Mouse (Mus musculus) forebrain, embryonic 14.5 days (tissue): ENCODE results near the gene BC107364. TPM values are rescaled to one million over a fixed set of nuclear protein-coding genes. Genes with fewer than 3 reads are reported as not detected.
A peak's percentile ranks its signal among the peaks of the same experiment; 100 is the strongest.
"Not testable (repeated sequence)": the region's sequence is repeated elsewhere in the genome, so short reads cannot be mapped to it uniquely, and the experiment has no call there.

Experiments
- ATAC-seq: fragments of 200-750 bp; cut with Nextera tagmentation; 2 replicates; pipeline ENCODE4 v1.8.0; 2017; ENCODE audit warnings: mild to moderate bottlenecking, moderate library complexity
- DNase-seq: peaks from one replicate; pipeline ENCODE4 v3.0.0-alpha.2; 2015; ENCODE audit warnings: low spot score
- H3K27ac ChIP-seq: fragments of 300-500 bp; sonication (generic); 2 replicates; pipeline ENCODE4 v1.5.1; 2014; ENCODE audit warnings: low read depth, mild to moderate bottlenecking, control low read depth, low read length, moderate library complexity
- H3K27me3 ChIP-seq: fragments of 300-500 bp; sonication (generic); replicated peaks from 2 replicates; pipeline ENCODE4 v1.6.1; 2014; ENCODE audit warnings: low read length, control low read depth, mixed read lengths; ENCODE audit not compliant: control insufficient read depth, insufficient read depth
- H3K36me3 ChIP-seq: fragments of 300-500 bp; sonication (generic); 2 replicates; pipeline ENCODE4 v1.6.1; 2014; ENCODE audit warnings: low read length, control low read depth; ENCODE audit not compliant: control insufficient read depth, insufficient read depth
- H3K4me1 ChIP-seq: fragments of 300-500 bp; sonication (generic); 2 replicates; pipeline ENCODE4 v1.6.1; 2014; ENCODE audit warnings: antibody characterized with exemption, low read length, control low read depth; ENCODE audit not compliant: control insufficient read depth, insufficient read depth
- H3K4me2 ChIP-seq: fragments of 300-500 bp; sonication (generic); 2 replicates; pipeline ENCODE4 v1.6.1; 2014; ENCODE audit warnings: mild to moderate bottlenecking, control low read depth, low read length
- H3K4me3 ChIP-seq: fragments of 300-500 bp; sonication (generic); 2 replicates; pipeline ENCODE4 v1.5.1; 2014; ENCODE audit warnings: low read depth, low read length, control low read depth
- H3K9ac ChIP-seq: fragments of 300-500 bp; sonication (generic); 2 replicates; pipeline ENCODE4 v1.6.1; 2014; ENCODE audit warnings: mild to moderate bottlenecking, low read length, control low read depth, moderate library complexity
- H3K9me3 ChIP-seq: fragments of 300-500 bp; sonication (generic); replicated peaks from 2 replicates; pipeline ENCODE4 v1.6.1; 2016; ENCODE audit warnings: low read length, control low read depth, mixed read lengths; ENCODE audit not compliant: control insufficient read depth
- WGBS: fragments of 180-500 bp; shearing (Covaris S2); extraction: QIAGEN DNeasy Blood & Tissue Kit; methylation state at CpG from one replicate; pipeline ENCODE4 v1.1.7; 2014; 5-methylcytosine and 5-hydroxymethylcytosine counted together
- polyA plus RNA-seq: library from polyadenylated mRNA; unstranded; fragments of >200 nt; fragmentation: Nextera tagmentation; extraction: Ambion mirVana; gene quantifications from 2 replicates; pipeline ENCODE4 v1.2.1, GENCODE M21; 2014

Gene BC107364
- not detected in 2 replicates for polyA plus RNA-seq

DNA sequence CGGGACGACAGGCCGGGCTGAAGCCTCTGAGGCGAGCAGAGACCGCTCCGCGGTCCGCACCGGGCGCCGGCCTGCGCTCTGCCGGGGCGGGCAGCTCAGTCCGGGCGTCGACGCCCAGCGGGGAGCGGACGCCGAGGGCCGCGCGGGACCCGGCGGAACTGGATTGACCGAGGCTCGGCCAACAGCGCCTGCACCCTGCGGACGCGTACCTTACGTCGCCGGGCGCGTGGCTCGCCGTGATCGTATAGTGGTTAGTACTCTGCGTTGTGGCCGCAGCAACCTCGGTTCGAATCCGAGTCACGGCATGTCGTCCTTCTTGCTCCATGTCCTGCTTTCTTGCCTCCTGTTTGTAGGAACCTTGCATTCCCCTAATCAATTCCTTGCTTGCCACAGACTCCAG lies at the start of gene BC107364:
TSS of gene BC107364 (minus strand) at position 45 of the 400 bp plus-strand sequence.
- H3K9me3 ChIP-seq, H3K27ac ChIP-seq, H3K36me3 ChIP-seq, H3K4me3 ChIP-seq, H3K4me2 ChIP-seq, H3K27me3 ChIP-seq, H3K4me1 ChIP-seq, DNase-seq, H3K9ac ChIP-seq: not testable (repeated sequence)
- peak; percentile 33; the same call in 1 of the 2 replicates for ATAC-seq
- WGBS, result no CpG with 5 or more reads among the region's 48 CpGs

DNA sequence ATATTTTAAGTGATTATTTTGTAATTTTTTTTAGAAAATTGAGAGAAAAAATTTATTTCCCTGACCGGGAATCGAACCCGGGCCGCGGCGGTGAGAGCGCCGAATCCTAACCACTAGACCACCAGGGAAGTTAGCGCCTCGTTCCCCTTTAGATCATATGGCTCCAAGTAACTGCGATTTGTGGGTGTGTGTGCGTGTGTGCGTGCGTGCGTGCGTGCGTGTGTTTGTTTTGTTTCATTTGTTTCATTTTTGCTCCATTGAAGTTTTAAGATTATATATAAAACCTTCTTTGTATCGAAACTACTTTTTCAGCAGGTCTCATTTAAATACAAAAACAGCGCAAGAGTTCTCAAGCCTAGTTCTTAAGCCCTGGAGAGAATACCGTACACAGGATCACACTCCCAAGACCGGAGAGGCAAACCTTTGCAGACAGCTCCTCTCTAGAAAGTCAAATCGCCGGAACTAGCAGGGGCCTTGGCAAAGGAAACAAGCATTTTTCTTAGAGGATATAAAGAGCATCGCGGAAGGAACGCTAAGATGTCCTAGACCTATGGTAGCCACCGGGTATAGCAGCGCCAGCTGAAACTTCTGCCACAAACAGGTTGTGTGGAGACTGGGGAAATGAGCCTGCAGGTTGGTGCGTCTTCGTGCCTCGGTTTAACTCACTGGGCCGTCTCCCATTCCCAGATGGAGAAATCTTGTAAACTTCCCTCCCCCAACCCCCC lies 49.4 kb upstream of the BC107364 start:
- peak; percentile 78 for ATAC-seq
- H3K27ac ChIP-seq, result no peak overlapping the region; the same call in 1 of the 2 replicates
- peak; percentile 94 for DNase-seq
- peak overlapping the region; percentile 61 for H3K4me3 ChIP-seq
- peak overlapping the region; percentile 80 for H3K4me2 ChIP-seq
- H3K36me3 ChIP-seq, result no peaks in the 10 kb centered on the region
- H3K27me3 ChIP-seq, result no peaks in the 10 kb centered on the region
- no peaks in the 10 kb centered on the region for H3K4me1 ChIP-seq
- H3K9ac ChIP-seq, result peak overlapping the region; percentile 55
- WGBS, result under 1% methylated on average over 32 of the region's 32 CpGs
- H3K9me3 ChIP-seq, result no peaks in the 10 kb centered on the region

DNA sequence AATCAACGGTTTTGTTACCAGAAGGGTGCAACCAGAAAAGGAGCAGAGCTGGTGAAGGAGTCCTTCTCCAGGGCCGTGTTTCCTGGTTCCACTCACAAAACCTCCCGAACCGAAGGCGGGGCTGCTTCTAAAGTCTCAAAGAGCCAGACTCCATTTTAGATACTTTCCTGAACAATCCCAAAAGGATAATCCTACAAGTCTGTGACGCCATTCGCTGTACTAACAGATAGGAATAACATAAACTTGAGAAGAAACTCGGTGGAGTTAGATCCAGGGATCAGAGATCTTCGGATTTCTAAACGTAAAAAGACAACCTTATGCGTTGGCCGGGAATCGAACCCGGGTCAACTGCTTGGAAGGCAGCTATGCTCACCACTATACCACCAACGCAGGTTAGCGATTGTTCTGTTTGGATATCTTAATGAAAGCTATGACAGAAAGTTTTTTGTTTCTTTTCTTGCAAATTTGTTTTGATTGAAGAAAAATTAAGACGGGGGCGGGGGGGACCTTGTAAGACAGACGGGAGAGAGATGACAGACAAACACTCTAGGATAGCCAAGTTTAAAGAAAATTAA lies 48.7 kb upstream of the BC107364 start:
- H3K4me1 ChIP-seq, result no peaks in the 10 kb centered on the region

DNA sequence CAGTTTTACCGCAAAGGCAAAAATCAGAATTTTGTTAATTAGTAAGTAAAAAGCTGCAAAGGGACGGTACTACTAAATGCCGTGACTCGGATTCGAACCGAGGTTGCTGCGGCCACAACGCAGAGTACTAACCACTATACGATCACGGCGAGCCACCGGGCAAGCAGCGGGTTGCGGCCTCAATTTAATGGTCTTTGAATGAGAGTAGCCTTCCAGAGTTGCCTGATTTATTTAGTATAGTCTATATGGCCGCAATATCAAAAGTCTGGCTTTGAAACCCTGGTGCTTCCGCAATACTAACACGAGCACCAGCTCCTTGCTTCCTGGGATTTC lies 48.1 kb upstream of the BC107364 start:
- peak; percentile 94 for DNase-seq
- H3K36me3 ChIP-seq, result no peaks in the 10 kb centered on the region
- peak overlapping the region; percentile 71 for H3K9ac ChIP-seq
- H3K4me1 ChIP-seq, result no peaks in the 10 kb centered on the region
- H3K27ac ChIP-seq, result peak overlapping the region; percentile 81; the same call in 1 of the 2 replicates
- 0% methylated on average over 17 of the region's 17 CpGs for WGBS
- H3K9me3 ChIP-seq, result no peaks in the 10 kb centered on the region
- H3K4me3 ChIP-seq, result peak overlapping the region; percentile 61
- no peaks in the 10 kb centered on the region for H3K27me3 ChIP-seq
- H3K4me2 ChIP-seq, result peak overlapping the region; percentile 80
- peak; percentile 72 for ATAC-seq

More for the DNA sequence above, 48.7 kb upstream of the BC107364 start:
- Histone ChIP-seq H3K9me3 (no peaks in the 10 kb centered on the region), H3K4me2 (peak overlapping the region; percentile 80), H3K36me3 (no peaks in the 10 kb centered on the region), H3K27ac (peak overlapping the region; percentile 81; the same call in 1 of the 2 replicates), H3K4me3 (peak overlapping the region; percentile 61), H3K27me3 (no peaks in the 10 kb centered on the region), H3K9ac (peak overlapping the region; percentile 71)
- under 1% methylated on average over 19 of the region's 19 CpGs for WGBS
- peak; percentile 85 for ATAC-seq
- DNase-seq, result peak; percentile 93

DNA sequence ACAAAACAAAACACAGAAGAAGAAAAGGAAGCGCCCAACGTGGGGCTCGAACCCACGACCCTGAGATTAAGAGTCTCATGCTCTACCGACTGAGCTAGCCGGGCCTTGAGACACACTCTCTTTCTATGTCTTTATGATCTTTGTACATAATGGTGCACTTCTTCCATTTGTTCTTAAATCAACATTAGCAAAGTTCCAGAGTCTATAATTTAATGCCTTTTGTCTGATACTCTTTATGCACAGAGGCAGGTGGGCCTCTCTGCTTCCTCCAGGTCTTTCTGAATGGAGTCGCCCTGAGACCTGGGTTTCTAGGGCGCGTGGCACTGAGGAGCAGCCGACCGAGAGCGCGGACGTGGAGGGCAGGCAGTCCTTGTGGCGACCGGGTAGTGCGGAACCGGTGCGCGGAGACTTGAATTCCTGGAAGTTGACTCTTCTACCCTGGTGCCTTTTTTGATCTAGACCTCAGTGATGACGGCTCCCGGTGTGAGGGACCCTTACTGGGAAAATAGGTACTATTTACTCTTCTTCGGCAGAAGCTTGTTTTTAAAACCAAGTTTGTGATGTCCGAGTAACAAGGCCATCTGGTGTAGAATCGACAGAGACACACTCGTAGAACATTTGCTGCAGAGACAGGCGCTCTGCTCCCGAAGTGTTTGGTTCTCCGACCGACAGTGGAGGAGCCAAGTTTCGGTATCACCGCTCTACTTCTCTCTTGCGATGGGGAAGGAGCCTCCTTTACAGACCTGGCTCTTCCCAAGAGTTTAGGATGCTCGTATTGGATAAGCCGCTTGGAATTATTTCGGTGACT lies 47.6 kb upstream of the BC107364 start:
- Histone ChIP-seq H3K9me3 (no peaks in the 10 kb centered on the region), H3K4me1 (no peaks in the 10 kb centered on the region), H3K4me3 (peak overlapping the region; percentile 61), H3K27me3 (no peaks in the 10 kb centered on the region), H3K4me2 (peak overlapping the region; percentile 48), H3K9ac (peak overlapping the region; percentile 63), H3K27ac (peak overlapping the region; percentile 58), H3K36me3 (no peaks in the 10 kb centered on the region)
- DNase-seq, result peak; percentile 91
- peak; percentile 45 for ATAC-seq
- WGBS, result under 1% methylated on average over 36 of the region's 36 CpGs

DNA sequence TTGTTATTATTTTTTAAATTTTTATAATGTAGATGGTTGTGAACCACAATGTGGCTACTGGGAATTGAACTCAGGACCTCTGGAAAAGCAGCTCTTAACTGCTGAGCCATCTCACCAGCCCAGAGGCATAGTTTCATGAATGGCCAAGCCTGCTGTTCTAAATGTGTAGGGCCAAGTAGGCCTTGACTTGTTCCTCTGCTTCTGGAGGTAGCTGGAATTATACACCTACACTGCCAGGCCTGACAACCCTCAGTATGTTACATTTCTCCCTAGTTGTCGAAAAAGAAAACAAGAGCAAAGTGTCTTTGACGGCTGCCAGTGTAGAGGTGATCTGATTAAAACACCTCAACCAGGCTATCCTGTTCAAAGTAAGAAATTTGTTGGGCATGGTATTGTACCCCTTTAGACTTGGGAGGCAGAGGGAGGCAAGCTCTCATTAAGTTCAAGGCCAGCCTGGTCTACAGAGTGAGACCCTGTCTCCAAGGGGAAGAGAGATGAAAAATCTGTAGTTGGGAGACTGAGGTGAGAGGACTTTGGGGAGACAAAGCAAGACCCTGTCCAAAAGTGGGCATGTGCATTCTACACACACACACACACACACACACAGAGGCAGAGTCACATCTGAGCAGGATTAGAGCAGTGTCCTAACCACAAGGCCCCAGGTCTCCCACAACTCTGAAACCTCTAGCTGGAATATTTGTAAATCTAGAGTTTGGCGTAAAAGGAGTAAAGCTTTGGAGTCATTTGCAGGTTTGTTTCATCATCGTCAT lies 46.6 kb upstream of the BC107364 start:
- Histone ChIP-seq H3K4me2 (peak overlapping the region; percentile 48; the same call in 1 of the 2 replicates), H3K4me1 (no peaks in the 10 kb centered on the region), H3K9ac (no peak overlapping the region), H3K27me3 (no peaks in the 10 kb centered on the region), H3K9me3 (no peaks in the 10 kb centered on the region), H3K4me3 (no peak overlapping the region), H3K36me3 (no peaks in the 10 kb centered on the region), H3K27ac (no peak overlapping the region)
- 80% methylated on average over 4 of the region's 4 CpGs for WGBS
- DNase-seq (no peak), ATAC-seq (no peak)

DNA sequence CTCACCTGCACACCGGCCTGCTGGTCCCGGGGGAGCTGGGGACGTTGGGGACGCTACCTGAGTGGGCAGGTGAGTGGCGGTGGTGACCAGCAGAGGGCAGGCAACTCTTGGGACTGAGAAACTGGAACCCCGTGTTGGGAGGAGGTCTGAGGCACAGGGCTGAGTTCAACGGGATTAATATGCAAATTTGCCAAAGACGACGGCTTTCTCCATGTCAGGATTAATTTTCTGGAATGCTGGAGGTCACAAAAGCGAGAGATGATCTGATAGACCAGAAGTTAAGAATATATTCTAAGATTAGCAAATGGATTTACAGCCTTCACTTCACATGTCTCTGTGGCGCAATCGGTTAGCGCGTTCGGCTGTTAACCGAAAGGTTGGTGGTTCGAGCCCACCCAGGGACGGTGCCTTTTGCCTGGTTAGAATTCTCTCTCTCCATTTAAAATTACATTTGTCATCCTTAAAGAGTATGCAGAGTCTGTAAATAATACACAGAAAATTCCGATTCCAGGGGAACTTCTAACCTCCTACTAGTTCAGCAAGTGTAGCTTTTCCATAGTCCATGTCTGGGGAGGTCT lies 45.4 kb upstream of the BC107364 start:
- under 1% methylated on average over 19 of the region's 19 CpGs for WGBS
- Histone ChIP-seq H3K4me2 (peak overlapping the region; percentile 66), H3K27me3 (no peaks in the 10 kb centered on the region), H3K36me3 (no peaks in the 10 kb centered on the region), H3K9me3 (no peaks in the 10 kb centered on the region), H3K4me3 (peak overlapping the region; percentile 40), H3K27ac (no peak overlapping the region), H3K9ac (peak overlapping the region; percentile 54), H3K4me1 (no peaks in the 10 kb centered on the region)
- DNase-seq, result peak; percentile 90
- peak; percentile 11; the same call in 1 of the 2 replicates for ATAC-seq

DNA sequence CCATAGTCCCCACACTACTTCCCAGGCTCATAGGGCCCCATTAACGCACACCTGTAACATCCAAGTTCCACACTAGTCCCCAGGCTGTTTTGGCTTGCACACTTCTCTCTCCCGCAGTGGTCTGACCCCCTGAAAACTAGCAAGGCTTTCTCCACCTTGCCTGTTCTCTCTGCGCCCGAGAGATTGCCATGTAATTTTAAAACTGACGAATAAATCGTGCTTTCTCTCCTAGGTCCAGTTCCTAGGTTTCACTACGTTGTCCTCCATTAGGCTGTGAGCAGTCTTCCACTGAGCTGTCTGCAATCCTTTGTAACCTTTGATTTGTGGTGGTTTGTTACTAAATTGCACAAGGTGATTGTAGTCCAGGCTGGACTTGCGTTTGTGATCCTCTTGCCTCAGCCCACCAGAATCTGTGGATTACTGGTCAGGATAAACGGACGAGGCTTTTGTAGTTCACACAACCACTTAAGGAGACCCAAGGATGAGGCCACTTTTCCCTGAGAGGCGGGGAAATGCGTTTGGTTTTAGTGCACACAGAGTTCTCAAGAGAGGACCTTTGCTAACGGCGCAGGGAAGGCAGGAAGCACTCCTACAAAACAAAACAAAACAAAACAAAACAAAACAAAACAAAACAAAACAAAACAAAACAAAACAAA lies 44.6 kb upstream of the BC107364 start:
- peak overlapping the region; percentile 54 for H3K9ac ChIP-seq
- WGBS, result 16% methylated on average over 14 of the region's 14 CpGs
- not testable (repeated sequence) for H3K36me3 ChIP-seq, H3K4me1 ChIP-seq, H3K9me3 ChIP-seq, H3K27ac ChIP-seq, ATAC-seq, H3K27me3 ChIP-seq
- peak overlapping the region; percentile 66 for H3K4me2 ChIP-seq
- peak overlapping the region; percentile 40 for H3K4me3 ChIP-seq
- DNase-seq, result peak; percentile 19
